In genomic region chr7:79246039-79246670, GRCm38 (mm10) we compare ENCODE assay signal across 8 mouse cellular contexts. TPM values are rescaled to one million over a fixed set of nuclear protein-coding genes. Genes with fewer than 3 reads are reported as not detected.
DNase-seq lines count a peak whose midpoint lies in the region; ATAC-seq and TF ChIP-seq lines count a peak whose summit lies in the region.

No protein-coding gene starts in this region.

- no peak overlapping the region for H3K27ac ChIP-seq in bone marrow, adult 2 months (ENCODE audit: control insufficient read depth, insufficient read depth, low read depth, low read length, poor library complexity)
- no peak overlapping the region for H3K27ac ChIP-seq in heart, embryonic 13.5 days (replicated peaks)
- H3K27ac ChIP-seq in kidney, embryonic 16.5 days (ENCODE audit: low read length) = no peak overlapping the region
- no peak overlapping the region for H3K27ac ChIP-seq in liver, embryonic 12.5 days
- no peak overlapping the region for H3K27ac ChIP-seq in testis, adult 2 months (ENCODE audit: control insufficient read depth, insufficient read depth, low read depth, low read length)

- TF ChIP-seq CTCF in bone marrow, adult 2 months (IDR thresholded peaks at IDR 0.05; ENCODE audit: control insufficient read depth, insufficient read depth, low read length) = peak; percentile 92
- peak; percentile 98 for TF ChIP-seq CTCF in testis, adult 2 months (IDR thresholded peaks at IDR 0.05; ENCODE audit: control insufficient read depth, insufficient read depth, insufficient replicate concordance, low read depth, low read length)

- peaks cover 2% of the 10 kb centered on the region; the same call in 1 of the 2 replicates for H3K4me1 ChIP-seq in bone marrow, adult 2 months (ENCODE audit: control insufficient read depth, insufficient read depth, low read length)
- H3K4me1 ChIP-seq in heart, embryonic 13.5 days = peaks cover 21% of the 10 kb centered on the region
- peaks cover 2% of the 10 kb centered on the region; the same call in 1 of the 2 replicates for H3K4me1 ChIP-seq in kidney, embryonic 16.5 days (ENCODE audit: insufficient read depth, low read length)
- peaks cover 11% of the 10 kb centered on the region for H3K4me1 ChIP-seq in liver, embryonic 12.5 days
- H3K4me1 ChIP-seq in testis, adult 2 months (ENCODE audit: control insufficient read depth, insufficient read depth, low read length) = peaks cover 9% of the 10 kb centered on the region; the same call in 1 of the 2 replicates

- peak overlapping the region; percentile 60 for H3K9ac ChIP-seq in heart, embryonic 13.5 days
- H3K9ac ChIP-seq in kidney, embryonic 16.5 days (replicated peaks; ENCODE audit: low read length) = no peak overlapping the region; the same call in 1 of the 2 replicates
- H3K9ac ChIP-seq in liver, embryonic 12.5 days = no peak overlapping the region

- no peaks in the 10 kb centered on the region for H3K36me3 ChIP-seq in heart, embryonic 13.5 days
- no peaks in the 10 kb centered on the region for H3K36me3 ChIP-seq in kidney, embryonic 16.5 days (ENCODE audit: insufficient read depth, low read length)
- H3K36me3 ChIP-seq in liver, embryonic 12.5 days = no peaks in the 10 kb centered on the region
- H3K36me3 ChIP-seq in testis, adult 2 months (ENCODE audit: control insufficient read depth, insufficient read depth, low read length) = no peaks in the 10 kb centered on the region

- peak; percentile 45 to 51 for DNase-seq in B cell, adult 2 months
- DNase-seq in naive thymus-derived CD4-positive, alpha-beta T cell, adult 2 months (ENCODE audit: low read depth) = peak; percentile 65

- no peaks in the 10 kb centered on the region for H3K9me3 ChIP-seq in heart, embryonic 13.5 days
- H3K9me3 ChIP-seq in kidney, embryonic 16.5 days (ENCODE audit: low read length) = no peaks in the 10 kb centered on the region
- H3K9me3 ChIP-seq in liver, embryonic 12.5 days (replicated peaks) = no peaks in the 10 kb centered on the region

- H3K4me3 ChIP-seq in bone marrow, adult 2 months (replicated peaks; ENCODE audit: control insufficient read depth, low read depth, low read length) = no peak overlapping the region
- H3K4me3 ChIP-seq in heart, embryonic 13.5 days = peak overlapping the region; percentile 27
- peak overlapping the region; percentile 22 for H3K4me3 ChIP-seq in kidney, embryonic 16.5 days (ENCODE audit: low read length)
- no peak overlapping the region for H3K4me3 ChIP-seq in liver, embryonic 12.5 days
- peak overlapping the region; percentile 83 for H3K4me3 ChIP-seq in testis, adult 2 months (ENCODE audit: control insufficient read depth, low read depth, low read length)

- 0 out of 2 replicates have a peak, but pooled peaks have one; percentile 58 for ATAC-seq in erythroblast, adult 5-6 weeks (replicated peaks; ENCODE audit: low FRiP score, poor library complexity, severe bottlenecking)
- ATAC-seq in heart, embryonic 13.5 days (ENCODE audit: extremely low read depth, insufficient number of reproducible peaks, low FRiP score, low TSS enrichment) = no peak
- ATAC-seq in kidney, embryonic 16.5 days (ENCODE audit: low FRiP score, low TSS enrichment) = peak; percentile 83
- ATAC-seq in liver, embryonic 12.5 days = 0 out of 2 replicates have a peak, but pooled peaks have one; percentile 45

- H3K4me2 ChIP-seq in heart, embryonic 13.5 days = peak overlapping the region; percentile 61
- H3K4me2 ChIP-seq in kidney, embryonic 16.5 days (replicated peaks; ENCODE audit: low read depth, low read length) = peak overlapping the region; percentile 41
- peak overlapping the region; percentile 43 for H3K4me2 ChIP-seq in liver, embryonic 12.5 days

- peaks cover 21% of the 10 kb centered on the region; the same call in 1 of the 2 replicates for H3K27me3 ChIP-seq in heart, embryonic 13.5 days (replicated peaks)
- H3K27me3 ChIP-seq in kidney, embryonic 16.5 days (ENCODE audit: insufficient read depth, low read length) = no peaks in the 10 kb centered on the region
- H3K27me3 ChIP-seq in liver, embryonic 12.5 days (replicated peaks) = peaks cover 34% of the 10 kb centered on the region
- H3K27me3 ChIP-seq in testis, adult 2 months (ENCODE audit: control insufficient read depth, insufficient read depth, low read length) = no peaks in the 10 kb centered on the region

- TF ChIP-seq POLR2A in bone marrow, adult 2 months (IDR thresholded peaks at IDR 0.05; ENCODE audit: borderline replicate concordance, control insufficient read depth, low read depth, low read length) = peak; percentile 28; the same call in 1 of the 2 replicates
- no peak; the same call in 1 of the 2 replicates for TF ChIP-seq POLR2A in testis, adult 2 months (IDR thresholded peaks at IDR 0.05; ENCODE audit: control insufficient read depth, low read depth, low read length)

- WGBS in bone marrow, adult 2 months = 17% methylated on average over 18 of the region's 18 CpGs
- WGBS in heart, embryonic 13.5 days = 11% methylated on average over 18 of the region's 18 CpGs
- 9% methylated on average over 18 of the region's 18 CpGs for WGBS in kidney, embryonic 16.5 days
- 13% methylated on average over 18 of the region's 18 CpGs for WGBS in liver, embryonic 12.5 days (ENCODE audit: insufficient replicate concordance)

RNA-seq across cellular contexts. Expression of gene Abhd2, which starts 26.8 kb away (rescaled TPM):
- polyA plus RNA-seq in bone marrow, adult 2 months (2011; ENCODE audit: insufficient read depth, insufficient read length, low replicate concordance, missing spikeins) = 7.2 and 13.6 TPM in 2 replicates
- 19.0 and 19.6 TPM in 2 replicates for total RNA-seq in erythroblast, adult 5-6 weeks (2015; ENCODE audit: low replicate concordance)
- total RNA-seq in erythroblast, adult 5-6 weeks (2017; ENCODE audit: low replicate concordance) = 12.1 and 14.9 TPM in 2 replicates
- polyA plus RNA-seq in heart, embryonic 13.5 days (2015; fragmentation: Nextera tagmentation; extraction: Ambion mirVana) = 4.0 and 4.3 TPM in 2 replicates
- polyA plus RNA-seq in kidney, embryonic 16.5 days (2015; fragmentation: Nextera tagmentation; extraction: Ambion mirVana) = 11.0 and 13.1 TPM in 2 replicates
- polyA plus RNA-seq in liver, embryonic 12.5 days (2016; fragmentation: Nextera tagmentation; extraction: Ambion mirVana) = 9.6 and 10.5 TPM in 2 replicates
- polyA plus RNA-seq in testis, adult 2 months (2012; rRNA removed) = 50.3 and 50.6 TPM in 2 replicates

Comparison
In these comparisons a context has a peak if more than half of its experiments do, and no peak if none do; other contexts are left out.
1. H3K4me3 ChIP-seq: peak in heart, embryonic 13.5 days (single experiment), kidney, embryonic 16.5 days (single experiment) and testis, adult 2 months (single experiment); none in bone marrow, adult 2 months (single experiment) and liver, embryonic 12.5 days (single experiment).
2. Peak in every context shown above with its lines, with median percentiles within 50 percentile points of each other: H3K4me2 ChIP-seq.